Mouse (Mus musculus) bone marrow macrophage, adult 2 months (primary cell): ENCODE data around the gene Zfp672.

ENCODE experiments used
- CTCF ChIP-seq: IDR thresholded peaks from 2 replicates; pipeline ENCODE4 v1.5.1; 2012; ENCODE audit warnings: low read depth, mild to moderate bottlenecking, low read length, moderate library complexity
- POLR2A ChIP-seq: IDR thresholded peaks from 2 replicates; pipeline ENCODE4 v1.6.1; 2012; ENCODE audit warnings: mild to moderate bottlenecking, low read depth, low read length, borderline replicate concordance

- no peak for TF ChIP-seq CTCF
- no peak for TF ChIP-seq POLR2A
These were observed 983 bp upstream of the Zfp672 start for GRCm38 (mm10) chr11:58331149-58331495.
